Mouse (Mus musculus) C2C12 (cell line): ENCODE measurements around the gene Vps35l.

ENCODE experiments used
- CEBPB ChIP-seq: IDR thresholded peaks from one replicate; pipeline ENCODE4 v1.6.1; 2011; ENCODE audit warnings: low read depth, mild to moderate bottlenecking, control low read depth, moderate library complexity
- CTCF ChIP-seq: IDR thresholded peaks from one replicate; pipeline ENCODE4 v1.5.1; 2011; ENCODE audit not compliant: control insufficient read depth, insufficient read depth, insufficient read length
- FOSL1 ChIP-seq: IDR thresholded peaks from one replicate; pipeline ENCODE4 v1.8.0; 2011; ENCODE audit warnings: mild to moderate bottlenecking, low read length; ENCODE audit not compliant: poor library complexity, insufficient read depth, severe bottlenecking
- MAX ChIP-seq: IDR thresholded peaks from one replicate; pipeline ENCODE4 v1.6.1; 2011; ENCODE audit warnings: mild to moderate bottlenecking, control low read depth
- MYOD1 ChIP-seq: IDR thresholded peaks from one replicate; pipeline ENCODE4 v1.6.1; 2011; ENCODE audit warnings: low read depth; ENCODE audit not compliant: control insufficient read depth, insufficient read length
- MYOG ChIP-seq: IDR thresholded peaks from one replicate; pipeline ENCODE4 v1.6.1; 2011; ENCODE audit not compliant: control insufficient read depth, insufficient read length; ENCODE audit errors: extremely low read depth
- USF1 ChIP-seq: IDR thresholded peaks from one replicate; pipeline ENCODE4 v1.6.1; 2011; ENCODE audit warnings: low read depth, mild to moderate bottlenecking, control low read depth, moderate library complexity

DNA sequence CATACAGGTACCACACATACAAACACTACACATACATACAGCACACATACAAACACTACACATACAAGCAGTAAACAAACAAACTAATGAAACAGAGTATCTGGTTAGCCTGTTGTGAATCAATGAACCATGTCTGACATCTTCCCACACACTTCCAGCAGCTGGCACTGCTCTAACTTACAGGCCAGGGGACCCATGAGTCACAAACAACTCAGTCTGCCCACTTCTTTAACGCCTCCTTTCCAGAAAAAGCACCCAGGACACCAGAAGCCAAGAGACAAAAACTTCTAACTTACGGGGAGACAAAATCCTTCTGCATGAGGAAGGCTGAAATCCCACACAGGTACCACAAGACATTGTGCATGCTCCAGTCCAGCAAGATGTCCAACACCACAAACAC lies 48.7 kb upstream of the Vps35l start:
- TF ChIP-seq CTCF, result no peak
- TF ChIP-seq MAX, result no peak
- TF ChIP-seq MYOG, result no peak
- TF ChIP-seq USF1, result no peak
- no peak for TF ChIP-seq CEBPB
- no peak for TF ChIP-seq MYOD1
- no peak for TF ChIP-seq FOSL1
